Mouse (Mus musculus): ENCODE results near the gene Osbpl11.
"Not testable (repeated sequence)": the region's sequence is repeated elsewhere in the genome, so short reads cannot be mapped to it uniquely, and the experiment has no call there.

Osbpl11 gene

GRCm38 (mm10) chr16:33178278-33179074, 6.4 kb upstream of the Osbpl11 start:
- DNase-seq = no peak

GRCm38 (mm10) chr16:33179222-33179621, 5.6 kb upstream of the Osbpl11 start:
- DNase-seq = not testable (repeated sequence)

- peak; percentile 80 for DNase-seq
Observed at GRCm38 (mm10) chr16:33179911-33180310, 5.0 kb upstream of the Osbpl11 start.

- DNase-seq = peak; percentile 66
Observed at GRCm38 (mm10) chr16:33180793-33181192, 4.1 kb upstream of the Osbpl11 start.

GRCm38 (mm10) chr16:33185261-33186046, 583 bp downstream of the Osbpl11 start:
- DNase-seq = peak; percentile 54

GRCm38 (mm10) chr16:33186134-33186533, 1.3 kb downstream of the Osbpl11 start:
- no peak for DNase-seq

GRCm38 (mm10) chr16:33188076-33188475, 3.2 kb downstream of the Osbpl11 start:
- no peak for DNase-seq

GRCm38 (mm10) chr16:33191671-33192091, 6.8 kb downstream of the Osbpl11 start:
- DNase-seq = peak; percentile 87

- no peak for DNase-seq
Observed at GRCm38 (mm10) chr16:33192280-33192679, 7.4 kb downstream of the Osbpl11 start.

GRCm38 (mm10) chr16:33193649-33194048, 8.8 kb downstream of the Osbpl11 start:
- DNase-seq = peak; percentile 65

- peak; percentile 62 for DNase-seq
Observed at GRCm38 (mm10) chr16:33195686-33196313, 10.9 kb downstream of the Osbpl11 start.

- no peak for DNase-seq
Observed at GRCm38 (mm10) chr16:33196578-33196977, 11.7 kb downstream of the Osbpl11 start.

GRCm38 (mm10) chr16:33200589-33200988, 15.7 kb downstream of the Osbpl11 start:
- no peak for DNase-seq

GRCm38 (mm10) chr16:33210812-33211211, 25.9 kb downstream of the Osbpl11 start:
- no peak for DNase-seq

- DNase-seq = no peak
Observed at GRCm38 (mm10) chr16:33216313-33217003, 31.6 kb downstream of the Osbpl11 start.

GRCm38 (mm10) chr16:33217553-33218085, 32.7 kb downstream of the Osbpl11 start:
- not testable (repeated sequence) for DNase-seq

GRCm38 (mm10) chr16:33222482-33222881, 37.6 kb downstream of the Osbpl11 start:
- DNase-seq = peak; percentile 48

- DNase-seq = peak; percentile 60
Observed at GRCm38 (mm10) chr16:33224381-33224780, 39.5 kb downstream of the Osbpl11 start.

- DNase-seq = peak; percentile 38
Observed at GRCm38 (mm10) chr16:33234128-33234527, 49.3 kb downstream of the Osbpl11 start.

- no peak for DNase-seq
Observed at GRCm38 (mm10) chr16:33236151-33236550, 51.3 kb downstream of the Osbpl11 start.

GRCm38 (mm10) chr16:33239305-33239704, 54.4 kb downstream of the Osbpl11 start:
- no peak for DNase-seq

- peak; percentile 54 for DNase-seq
Observed at GRCm38 (mm10) chr16:33242046-33242445, 57.2 kb downstream of the Osbpl11 start.
